Mouse (Mus musculus): ENCODE results near the gene Fras1. TPM values are rescaled to one million over a fixed set of nuclear protein-coding genes. Genes with fewer than 3 reads are reported as not detected.

Gene Fras1
- polyA plus RNA-seq, 1 experiment, result 6.9 TPM

GRCm38 (mm10) chr5:96574586-96574985 lies 200.8 kb downstream of the Fras1 start:
- Histone ChIP-seq H3K27ac (ENCODE audit: insufficient read depth, low read length) (no peak overlapping the region), H3K4me1 (ENCODE audit: control insufficient read depth, insufficient read depth, low read length) (no peaks in the 10 kb centered on the region), H3K27me3 (ENCODE audit: control insufficient read depth, insufficient read depth, low read length, poor library complexity, severe bottlenecking) (no peaks in the 10 kb centered on the region), H3K9ac (ENCODE audit: low read depth, poor library complexity, severe bottlenecking) (no peak overlapping the region), H3K9me3 (replicated peaks; ENCODE audit: control insufficient read depth, insufficient read depth, low read length, poor library complexity, severe bottlenecking) (no peaks in the 10 kb centered on the region; the same call in 1 of the 2 replicates), H3K36me3 (ENCODE audit: control insufficient read depth, insufficient read depth, low read length, poor library complexity, severe bottlenecking) (no peaks in the 10 kb centered on the region), H3K4me3 (ENCODE audit: low read depth, low read length) (no peak overlapping the region)
- TF ChIP-seq POLR2A (IDR thresholded peaks at IDR 0.05; ENCODE audit: insufficient read depth, low read length) (no peak), EP300 (IDR thresholded peaks at IDR 0.05; ENCODE audit: insufficient read depth, low read depth, low read length) (no peak)

DNA sequence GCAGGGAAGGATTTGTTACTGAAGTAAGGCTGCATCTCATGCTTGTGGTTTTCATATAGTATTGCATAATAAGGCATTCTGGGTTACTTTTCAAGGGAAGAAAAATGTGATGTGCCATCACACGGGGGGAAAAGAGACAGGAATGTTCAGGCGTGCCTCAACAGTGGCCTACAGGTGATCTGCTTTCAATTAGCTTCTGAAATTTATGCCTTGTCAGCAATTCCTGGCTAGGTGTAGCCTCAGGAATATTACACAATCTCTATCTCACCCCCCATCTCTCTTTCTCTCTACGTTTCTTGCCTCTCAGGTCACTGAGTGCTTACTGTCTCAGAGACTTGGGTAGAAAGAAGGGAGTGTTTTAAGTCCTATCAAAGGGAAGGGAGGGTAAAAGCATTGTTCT lies 204.9 kb downstream of the Fras1 start:
- no peaks in the 10 kb centered on the region for H3K36me3 ChIP-seq (ENCODE audit: control insufficient read depth, insufficient read depth, low read length, poor library complexity, severe bottlenecking)
- TF ChIP-seq EP300 (IDR thresholded peaks at IDR 0.05; ENCODE audit: insufficient read depth, low read depth, low read length), result no peak
- no peak for TF ChIP-seq CTCF (IDR thresholded peaks at IDR 0.05; ENCODE audit: low read depth, low read length)
- no peak for TF ChIP-seq POLR2A (IDR thresholded peaks at IDR 0.05; ENCODE audit: insufficient read depth, low read length)
- H3K27me3 ChIP-seq (ENCODE audit: control insufficient read depth, insufficient read depth, low read length, poor library complexity, severe bottlenecking), result no peaks in the 10 kb centered on the region
- H3K27ac ChIP-seq (ENCODE audit: insufficient read depth, low read length), result no peak overlapping the region
- no peaks in the 10 kb centered on the region for H3K4me1 ChIP-seq (ENCODE audit: control insufficient read depth, insufficient read depth, low read length)
- no peak overlapping the region for H3K4me3 ChIP-seq (ENCODE audit: low read depth, low read length)
- H3K9me3 ChIP-seq (replicated peaks; ENCODE audit: control insufficient read depth, insufficient read depth, low read length, poor library complexity, severe bottlenecking), result no peaks in the 10 kb centered on the region; the same call in 1 of the 2 replicates
- no peak overlapping the region for H3K9ac ChIP-seq (ENCODE audit: low read depth, poor library complexity, severe bottlenecking)

DNA sequence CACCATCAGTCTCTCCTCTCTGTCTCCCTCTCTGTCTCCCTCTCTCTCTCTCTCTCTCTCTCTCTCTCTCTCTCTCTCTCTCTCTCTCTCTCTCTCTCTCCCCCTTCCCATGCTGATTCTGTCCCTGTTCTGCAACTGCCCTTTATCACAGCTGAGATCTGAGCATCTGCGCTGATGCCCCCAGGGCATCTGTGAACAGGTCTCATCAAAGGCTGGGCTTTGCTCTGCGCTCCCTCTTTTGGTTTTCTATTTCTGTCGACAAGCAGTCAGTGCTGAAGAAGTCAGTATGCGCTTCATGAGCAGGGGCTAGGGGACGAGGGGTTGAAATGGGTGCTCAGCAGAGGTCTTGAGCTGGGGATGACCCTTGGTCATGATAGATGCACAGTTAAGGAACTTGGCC lies 206.2 kb downstream of the Fras1 start:
- Histone ChIP-seq H3K4me3 (ENCODE audit: low read depth, low read length) (no peak overlapping the region), H3K27me3 (ENCODE audit: control insufficient read depth, insufficient read depth, low read length, poor library complexity, severe bottlenecking) (no peaks in the 10 kb centered on the region), H3K27ac (ENCODE audit: insufficient read depth, low read length) (no peak overlapping the region), H3K4me1 (ENCODE audit: control insufficient read depth, insufficient read depth, low read length) (no peaks in the 10 kb centered on the region), H3K36me3 (ENCODE audit: control insufficient read depth, insufficient read depth, low read length, poor library complexity, severe bottlenecking) (no peaks in the 10 kb centered on the region), H3K9ac (ENCODE audit: low read depth, poor library complexity, severe bottlenecking) (no peak overlapping the region), H3K9me3 (replicated peaks; ENCODE audit: control insufficient read depth, insufficient read depth, low read length, poor library complexity, severe bottlenecking) (no peaks in the 10 kb centered on the region; the same call in 1 of the 2 replicates)
- TF ChIP-seq POLR2A (IDR thresholded peaks at IDR 0.05; ENCODE audit: insufficient read depth, low read length) (no peak), EP300 (IDR thresholded peaks at IDR 0.05; ENCODE audit: insufficient read depth, low read depth, low read length) (no peak), CTCF (IDR thresholded peaks at IDR 0.05; ENCODE audit: low read depth, low read length) (no peak)

DNA sequence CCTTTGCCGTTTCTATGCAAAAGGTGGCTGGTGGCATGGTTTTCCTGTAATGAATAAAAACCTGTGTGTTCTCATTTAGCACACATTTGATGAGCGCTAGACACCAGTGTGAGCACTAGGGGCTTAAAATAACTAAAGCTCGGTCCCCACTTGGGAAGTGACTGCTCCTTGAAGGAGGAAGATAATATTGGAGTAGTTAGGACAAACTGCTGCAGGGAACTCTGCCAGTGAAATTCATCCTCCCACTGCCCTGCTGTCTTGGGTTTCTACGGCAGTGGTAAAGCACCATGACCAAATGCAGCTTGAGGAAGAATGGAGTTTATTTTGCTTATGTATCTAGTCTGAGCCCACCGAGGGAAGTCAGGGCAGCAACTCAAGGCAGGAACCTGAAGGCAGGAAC lies 211.0 kb downstream of the Fras1 start:
- H3K4me3 ChIP-seq (ENCODE audit: low read depth, low read length), result no peak overlapping the region
- H3K9ac ChIP-seq (ENCODE audit: low read depth, poor library complexity, severe bottlenecking), result no peak overlapping the region
- no peaks in the 10 kb centered on the region; the same call in 1 of the 2 replicates for H3K9me3 ChIP-seq (replicated peaks; ENCODE audit: control insufficient read depth, insufficient read depth, low read length, poor library complexity, severe bottlenecking)
- H3K27me3 ChIP-seq (ENCODE audit: control insufficient read depth, insufficient read depth, low read length, poor library complexity, severe bottlenecking), result no peaks in the 10 kb centered on the region
- H3K36me3 ChIP-seq (ENCODE audit: control insufficient read depth, insufficient read depth, low read length, poor library complexity, severe bottlenecking), result no peaks in the 10 kb centered on the region
- no peaks in the 10 kb centered on the region for H3K4me1 ChIP-seq (ENCODE audit: control insufficient read depth, insufficient read depth, low read length)
- TF ChIP-seq EP300 (IDR thresholded peaks at IDR 0.05; ENCODE audit: insufficient read depth, low read depth, low read length), result no peak
- no peak for TF ChIP-seq CTCF (IDR thresholded peaks at IDR 0.05; ENCODE audit: low read depth, low read length)
- TF ChIP-seq POLR2A (IDR thresholded peaks at IDR 0.05; ENCODE audit: insufficient read depth, low read length), result no peak
- H3K27ac ChIP-seq (ENCODE audit: insufficient read depth, low read length), result no peak overlapping the region

GRCm38 (mm10) chr5:96590621-96591020 lies 216.9 kb downstream of the Fras1 start:
- no peaks in the 10 kb centered on the region; the same call in 1 of the 2 replicates for H3K9me3 ChIP-seq (replicated peaks; ENCODE audit: control insufficient read depth, insufficient read depth, low read length, poor library complexity, severe bottlenecking)
- H3K36me3 ChIP-seq (ENCODE audit: control insufficient read depth, insufficient read depth, low read length, poor library complexity, severe bottlenecking), result no peaks in the 10 kb centered on the region
- H3K9ac ChIP-seq (ENCODE audit: low read depth, poor library complexity, severe bottlenecking), result no peak overlapping the region
- H3K27ac ChIP-seq (ENCODE audit: insufficient read depth, low read length), result no peak overlapping the region
- H3K4me3 ChIP-seq (ENCODE audit: low read depth, low read length), result no peak overlapping the region
- no peaks in the 10 kb centered on the region for H3K4me1 ChIP-seq (ENCODE audit: control insufficient read depth, insufficient read depth, low read length)
- H3K27me3 ChIP-seq (ENCODE audit: control insufficient read depth, insufficient read depth, low read length, poor library complexity, severe bottlenecking), result no peaks in the 10 kb centered on the region
- no peak for TF ChIP-seq CTCF (IDR thresholded peaks at IDR 0.05; ENCODE audit: low read depth, low read length)
- TF ChIP-seq EP300 (IDR thresholded peaks at IDR 0.05; ENCODE audit: insufficient read depth, low read depth, low read length), result no peak
- no peak for TF ChIP-seq POLR2A (IDR thresholded peaks at IDR 0.05; ENCODE audit: insufficient read depth, low read length)

DNA sequence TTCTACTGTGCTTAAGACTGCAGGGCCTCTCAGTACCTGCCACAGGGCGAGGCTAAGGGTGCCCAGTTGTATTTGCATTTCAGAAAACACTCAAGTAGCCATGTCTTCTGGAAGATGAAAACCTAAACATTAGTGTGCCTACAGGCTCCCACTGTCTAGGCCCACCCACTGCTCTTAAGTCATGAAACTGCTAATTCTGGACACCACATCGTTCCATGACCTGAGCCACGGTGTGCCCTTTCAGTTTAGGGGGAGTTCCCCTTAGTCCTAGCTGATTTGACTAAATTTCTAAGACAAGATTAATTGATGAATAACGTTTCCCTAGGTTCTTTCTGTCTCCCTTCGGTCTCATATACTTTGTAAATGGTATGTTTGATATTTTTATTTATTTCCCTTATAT lies 222.0 kb downstream of the Fras1 start:
- TF ChIP-seq POLR2A (IDR thresholded peaks at IDR 0.05; ENCODE audit: insufficient read depth, low read length), result no peak
- no peak for TF ChIP-seq CTCF (IDR thresholded peaks at IDR 0.05; ENCODE audit: low read depth, low read length)
- TF ChIP-seq EP300 (IDR thresholded peaks at IDR 0.05; ENCODE audit: insufficient read depth, low read depth, low read length), result no peak
- no peaks in the 10 kb centered on the region for H3K36me3 ChIP-seq (ENCODE audit: control insufficient read depth, insufficient read depth, low read length, poor library complexity, severe bottlenecking)
- H3K9me3 ChIP-seq (replicated peaks; ENCODE audit: control insufficient read depth, insufficient read depth, low read length, poor library complexity, severe bottlenecking), result no peaks in the 10 kb centered on the region
- no peak overlapping the region for H3K4me3 ChIP-seq (ENCODE audit: low read depth, low read length)
- no peak overlapping the region for H3K9ac ChIP-seq (ENCODE audit: low read depth, poor library complexity, severe bottlenecking)
- no peaks in the 10 kb centered on the region for H3K27me3 ChIP-seq (ENCODE audit: control insufficient read depth, insufficient read depth, low read length, poor library complexity, severe bottlenecking)
- no peak overlapping the region for H3K27ac ChIP-seq (ENCODE audit: insufficient read depth, low read length)
- H3K4me1 ChIP-seq (ENCODE audit: control insufficient read depth, insufficient read depth, low read length), result no peaks in the 10 kb centered on the region

Measured in ES-Bruce4 (cell line).